Mouse (Mus musculus) liver, adult 2 months (tissue): Measurements from ENCODE around the gene 4931414P19Rik. TPM values are rescaled to one million over a fixed set of nuclear protein-coding genes. Genes with fewer than 3 reads are reported as not detected.

Source experiments
- DNase-seq: peaks from one replicate; pipeline ENCODE4 v3.0.0-alpha.2; 2011; ENCODE audit warnings: low read depth, low spot score; ENCODE audit errors: extremely low read depth
- H3K27ac ChIP-seq: fragments of 200-500 bp; replicated peaks from 2 replicates; pipeline ENCODE4 v1.5.1; 2012; ENCODE audit warnings: low read depth, mild to moderate bottlenecking, control low read depth, inconsistent platforms, low read length; ENCODE audit not compliant: insufficient read depth
- H3K27me3 ChIP-seq: fragments of 200-500 bp; 2 replicates; pipeline ENCODE4 v1.6.1; 2012; ENCODE audit warnings: mild to moderate bottlenecking, moderate library complexity, low read length, inconsistent platforms; ENCODE audit not compliant: control insufficient read depth, insufficient read depth
- H3K36me3 ChIP-seq: fragments of 200-500 bp; 2 replicates; pipeline ENCODE4 v1.6.1; 2012; ENCODE audit warnings: low read length, inconsistent platforms; ENCODE audit not compliant: control insufficient read depth, insufficient read depth
- H3K4me1 ChIP-seq: fragments of 200-500 bp; 2 replicates; pipeline ENCODE4 v1.6.1; 2011; ENCODE audit warnings: low read length; ENCODE audit not compliant: control insufficient read depth, insufficient read depth
- H3K4me3 ChIP-seq: fragments of 200-500 bp; 2 replicates; pipeline ENCODE4 v1.5.1; 2011; ENCODE audit warnings: low read depth, mild to moderate bottlenecking, control low read depth, low read length, moderate library complexity; ENCODE audit not compliant: insufficient read depth
- H3K79me2 ChIP-seq: fragments of 200-500 bp; 2 replicates; pipeline ENCODE4 v1.6.1; 2012; ENCODE audit warnings: inconsistent platforms, mild to moderate bottlenecking, low read length, moderate library complexity; ENCODE audit not compliant: control insufficient read depth, insufficient read depth
- H3K9ac ChIP-seq: fragments of 200-500 bp; 2 replicates; pipeline ENCODE4 v1.6.1; 2012; ENCODE audit warnings: low read depth, mild to moderate bottlenecking, control low read depth, inconsistent platforms, low read length
- CTCF ChIP-seq: fragments of 200-500 bp; IDR thresholded peaks from 2 replicates; pipeline ENCODE4 v1.5.1; 2011; ENCODE audit warnings: low read depth, low read length, control low read depth
- POLR2A ChIP-seq: fragments of 200-500 bp; IDR thresholded peaks from 2 replicates; pipeline ENCODE4 v1.6.1; 2011; ENCODE audit warnings: low read length, control low read depth; ENCODE audit not compliant: insufficient read depth; ENCODE audit errors: extremely low read depth
- WGBS: fragments of 180-500 bp; shearing (Covaris S2); methylation state at CpG from one replicate; pipeline ENCODE4 v1.1.7; 2018; 5-methylcytosine and 5-hydroxymethylcytosine counted together
- polyA plus RNA-seq: library from polyadenylated mRNA; depleted of rRNA; stranded (reverse); fragments of >200 nt; gene quantifications from 2 replicates; pipeline ENCODE4 v1.2.3, GENCODE M21; 2012
- total RNA-seq: library from RNA; depleted of rRNA; stranded (reverse); fragments of >200 nt; gene quantifications from 2 replicates; pipeline ENCODE4 v1.2.3, GENCODE M21; 2014

4931414P19Rik gene
- total and polyA plus RNA-seq, 2 experiments, result 2.6 to 3.0 TPM

DNA sequence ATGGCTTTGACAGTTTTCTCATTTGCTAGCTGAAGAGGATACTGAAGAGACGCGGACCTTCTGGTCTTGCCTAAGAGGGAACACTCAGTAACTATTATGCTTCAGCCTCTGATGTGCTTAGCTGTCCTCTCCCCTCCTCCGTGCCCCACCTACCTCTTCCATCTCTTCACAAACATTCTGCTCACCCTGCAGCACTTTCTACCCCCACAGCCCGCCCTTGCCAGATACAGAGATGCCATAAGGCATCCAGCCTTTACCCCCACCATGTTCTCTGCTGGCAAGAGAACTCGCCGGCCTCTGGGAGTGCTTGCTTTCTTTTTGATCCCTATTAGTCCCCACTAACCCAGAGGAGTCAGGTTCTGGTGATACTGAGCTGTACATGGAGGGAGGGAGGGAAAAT lies 4.9 kb upstream of the 4931414P19Rik start:
- Histone ChIP-seq H3K27me3 (no peaks in the 10 kb centered on the region), H3K9ac (no peak overlapping the region), H3K79me2 (no peaks in the 10 kb centered on the region), H3K27ac (no peak overlapping the region), H3K36me3 (peaks cover 13% of the 10 kb centered on the region), H3K4me1 (no peaks in the 10 kb centered on the region), H3K4me3 (no peak overlapping the region)
- TF ChIP-seq POLR2A (no peak), CTCF (no peak)
- 88% methylated on average over 6 of the region's 6 CpGs for WGBS
- no peak for DNase-seq

DNA sequence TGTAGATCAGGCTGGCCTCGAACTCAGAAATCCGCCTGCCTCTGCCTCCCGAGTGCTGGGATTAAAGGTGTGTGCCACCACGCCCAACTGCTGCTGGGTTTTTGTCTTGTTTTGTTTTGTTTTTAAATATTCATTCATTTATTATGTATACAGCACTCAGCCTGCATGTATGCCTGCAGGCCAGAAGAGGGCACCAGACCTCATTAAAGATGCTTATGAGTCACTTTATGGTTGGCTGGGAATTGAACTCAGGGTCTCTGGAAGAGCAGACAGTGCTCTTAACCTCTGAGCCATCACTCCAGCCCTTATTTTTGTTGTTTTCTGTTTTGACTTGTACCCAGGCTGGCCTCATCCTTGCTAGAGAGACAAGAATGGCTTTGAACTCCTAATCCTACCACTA lies 4.2 kb upstream of the 4931414P19Rik start:
- TF ChIP-seq POLR2A (no peak), CTCF (peak; percentile 57; the same call in 1 of the 2 replicates)
- Histone ChIP-seq H3K27me3 (no peaks in the 10 kb centered on the region), H3K4me3 (no peak overlapping the region), H3K79me2 (no peaks in the 10 kb centered on the region), H3K9ac (no peak overlapping the region), H3K4me1 (peaks cover 2% of the 10 kb centered on the region; the same call in 1 of the 2 replicates), H3K27ac (no peak overlapping the region), H3K36me3 (peaks cover 7% of the 10 kb centered on the region)
- WGBS, result 78% methylated on average over 4 of the region's 4 CpGs
- peak; percentile 25 for DNase-seq

DNA sequence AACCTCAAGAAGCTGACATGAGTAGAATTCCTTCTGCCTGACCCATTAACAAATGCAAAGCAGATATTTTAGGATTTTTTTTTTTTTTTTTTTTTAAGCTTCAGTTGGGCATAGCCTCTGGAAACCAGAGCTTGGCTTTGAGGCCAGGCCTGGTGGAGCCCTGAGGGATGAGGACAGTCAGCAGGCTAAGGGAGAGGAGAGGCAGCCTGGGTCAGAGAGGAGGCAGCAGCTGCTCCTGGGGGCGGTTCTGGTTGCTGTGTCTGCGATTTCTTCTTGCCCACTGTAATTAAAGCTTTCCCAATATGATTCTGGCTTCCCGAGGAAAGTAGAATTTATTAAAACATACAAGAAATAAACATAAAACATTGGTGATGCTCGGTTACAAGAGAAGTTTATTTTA lies 3.5 kb upstream of the 4931414P19Rik start:
- Histone ChIP-seq H3K79me2 (no peaks in the 10 kb centered on the region), H3K9ac (no peak overlapping the region), H3K36me3 (peaks cover 5% of the 10 kb centered on the region; the same call in 1 of the 2 replicates), H3K27ac (no peak overlapping the region), H3K4me1 (peaks cover 2% of the 10 kb centered on the region; the same call in 1 of the 2 replicates), H3K27me3 (no peaks in the 10 kb centered on the region), H3K4me3 (no peak overlapping the region)
- WGBS, result 71% methylated on average over 4 of the region's 4 CpGs
- no peak for DNase-seq
- TF ChIP-seq POLR2A, result no peak
- TF ChIP-seq CTCF, result no peak

GRCm38 (mm10) chr14:54607226-54607625 lies 1.4 kb upstream of the 4931414P19Rik start:
- Histone ChIP-seq H3K27ac (no peak overlapping the region), H3K9ac (no peak overlapping the region), H3K36me3 (peaks cover 3% of the 10 kb centered on the region; the same call in 1 of the 2 replicates), H3K79me2 (no peaks in the 10 kb centered on the region), H3K4me3 (no peak overlapping the region), H3K27me3 (no peaks in the 10 kb centered on the region), H3K4me1 (peaks cover 7% of the 10 kb centered on the region)
- WGBS, result 87% methylated on average over 8 of the region's 8 CpGs
- no peak for DNase-seq
- TF ChIP-seq POLR2A, result no peak
- TF ChIP-seq CTCF, result no peak

DNA sequence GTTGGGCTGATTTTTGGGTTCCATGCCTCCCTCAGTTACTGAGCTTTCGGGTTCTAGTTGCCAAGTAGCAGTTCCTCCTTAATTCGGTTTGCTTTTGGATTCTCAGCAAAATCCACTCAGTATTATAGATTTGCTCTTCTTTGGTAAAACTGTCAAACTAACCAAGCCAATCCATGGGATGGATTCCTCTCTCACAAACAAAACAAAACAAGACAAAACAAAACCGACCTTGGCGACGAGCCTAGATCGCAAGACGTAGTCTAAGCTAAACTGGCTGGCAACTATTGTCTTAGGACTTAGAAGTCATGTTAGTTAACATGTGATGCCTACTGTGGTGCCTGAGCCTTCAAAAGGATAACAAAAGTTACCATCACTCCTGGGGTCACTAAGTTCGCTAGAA lies 2.1 kb downstream of the 4931414P19Rik start:
- Histone ChIP-seq H3K9ac (no peak overlapping the region), H3K4me3 (peak overlapping the region; percentile 50), H3K27me3 (no peaks in the 10 kb centered on the region), H3K79me2 (no peaks in the 10 kb centered on the region), H3K27ac (peak overlapping the region; percentile 49), H3K36me3 (no peaks in the 10 kb centered on the region), H3K4me1 (peaks cover 7% of the 10 kb centered on the region)
- WGBS, result 84% methylated on average over 8 of the region's 8 CpGs
- no peak for DNase-seq
- no peak for TF ChIP-seq POLR2A
- TF ChIP-seq CTCF, result no peak

DNA sequence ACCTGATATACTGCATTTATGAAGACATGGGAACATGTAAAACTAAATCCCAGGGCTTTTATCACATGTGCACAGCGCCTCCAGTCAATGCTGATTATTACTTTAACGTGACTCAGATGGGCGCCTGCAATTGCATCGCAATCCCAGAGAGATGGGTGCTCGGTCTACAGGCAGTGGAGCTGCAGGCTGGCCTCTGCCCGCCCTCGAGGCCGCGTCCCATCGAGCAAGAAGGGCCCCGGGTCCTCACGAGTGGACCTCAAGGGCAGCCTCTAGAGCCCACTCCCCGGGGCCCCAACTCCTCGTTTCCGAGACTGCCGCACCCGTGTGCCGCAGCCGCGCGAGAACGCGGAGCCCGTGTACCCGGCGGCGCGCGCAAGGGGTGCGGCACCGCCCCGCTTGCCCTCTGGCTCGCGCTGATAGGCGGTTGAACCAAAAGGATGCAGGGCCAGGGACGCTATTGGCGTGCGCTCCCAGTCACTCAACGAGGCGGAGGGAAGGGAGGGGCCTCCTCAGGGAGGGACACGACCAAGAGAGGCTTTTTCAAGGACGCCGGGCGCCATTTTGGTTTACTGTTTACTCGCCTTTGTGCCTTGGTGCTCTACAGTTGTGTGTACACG lies 2.6 kb downstream of the 4931414P19Rik start:
- H3K9ac ChIP-seq, result peak overlapping the region; percentile 78
- H3K27me3 ChIP-seq, result no peaks in the 10 kb centered on the region
- peak; percentile 88 for DNase-seq
- WGBS, result under 1% methylated on average over 46 of the region's 46 CpGs
- H3K79me2 ChIP-seq, result no peaks in the 10 kb centered on the region
- peaks cover 7% of the 10 kb centered on the region for H3K4me1 ChIP-seq
- no peak for TF ChIP-seq CTCF
- TF ChIP-seq POLR2A, result 0 out of 2 replicates have a peak, but pooled peaks have one; percentile 29
- peak overlapping the region; percentile 57 for H3K27ac ChIP-seq
- H3K36me3 ChIP-seq, result no peaks in the 10 kb centered on the region
- H3K4me3 ChIP-seq, result peak overlapping the region; percentile 85
